Mouse (Mus musculus) bone marrow, adult 2 months (tissue): ENCODE data around the gene Gmds.

Experiments
- CTCF ChIP-seq: fragments of 200-500 bp; IDR thresholded peaks from 2 replicates; pipeline ENCODE4 v1.5.1; 2011; ENCODE audit warnings: low read length, control low read depth; ENCODE audit not compliant: control insufficient read depth, insufficient read depth
- POLR2A ChIP-seq: fragments of 200-500 bp; IDR thresholded peaks from 2 replicates; pipeline ENCODE4 v1.6.1; 2011; ENCODE audit warnings: low read depth, mild to moderate bottlenecking, control low read depth, low read length, borderline replicate concordance; ENCODE audit not compliant: control insufficient read depth

DNA sequence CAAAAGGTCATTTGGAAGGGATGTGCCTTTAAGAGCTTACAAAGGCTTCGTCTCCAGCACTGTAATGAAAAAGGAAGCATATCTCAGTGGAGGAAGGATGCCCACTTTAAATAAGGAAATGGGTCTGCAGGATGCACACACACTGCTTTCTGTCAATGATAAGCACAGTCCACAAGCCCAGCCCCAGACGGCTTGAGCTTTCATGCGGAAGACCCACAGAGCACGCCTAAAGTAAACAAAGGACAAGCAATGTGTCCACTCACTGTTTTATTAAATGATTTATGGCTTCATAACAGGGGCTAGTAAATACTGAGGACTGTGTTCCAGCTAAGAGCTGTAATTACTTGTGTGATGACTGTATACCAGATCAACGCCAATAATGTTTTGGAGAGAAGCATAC, 169.4 kb downstream of the Gmds start:
- no peak for TF ChIP-seq CTCF
- TF ChIP-seq POLR2A = no peak
